Mouse (Mus musculus) left cerebral cortex, adult 11 months (tissue): ENCODE measurements around the gene Akap13.

ENCODE experiments used
- DNase-seq: peaks from one replicate; pipeline ENCODE4 v3.0.0; 2022; ENCODE audit warnings: low spot score

Akap13 gene

DNA sequence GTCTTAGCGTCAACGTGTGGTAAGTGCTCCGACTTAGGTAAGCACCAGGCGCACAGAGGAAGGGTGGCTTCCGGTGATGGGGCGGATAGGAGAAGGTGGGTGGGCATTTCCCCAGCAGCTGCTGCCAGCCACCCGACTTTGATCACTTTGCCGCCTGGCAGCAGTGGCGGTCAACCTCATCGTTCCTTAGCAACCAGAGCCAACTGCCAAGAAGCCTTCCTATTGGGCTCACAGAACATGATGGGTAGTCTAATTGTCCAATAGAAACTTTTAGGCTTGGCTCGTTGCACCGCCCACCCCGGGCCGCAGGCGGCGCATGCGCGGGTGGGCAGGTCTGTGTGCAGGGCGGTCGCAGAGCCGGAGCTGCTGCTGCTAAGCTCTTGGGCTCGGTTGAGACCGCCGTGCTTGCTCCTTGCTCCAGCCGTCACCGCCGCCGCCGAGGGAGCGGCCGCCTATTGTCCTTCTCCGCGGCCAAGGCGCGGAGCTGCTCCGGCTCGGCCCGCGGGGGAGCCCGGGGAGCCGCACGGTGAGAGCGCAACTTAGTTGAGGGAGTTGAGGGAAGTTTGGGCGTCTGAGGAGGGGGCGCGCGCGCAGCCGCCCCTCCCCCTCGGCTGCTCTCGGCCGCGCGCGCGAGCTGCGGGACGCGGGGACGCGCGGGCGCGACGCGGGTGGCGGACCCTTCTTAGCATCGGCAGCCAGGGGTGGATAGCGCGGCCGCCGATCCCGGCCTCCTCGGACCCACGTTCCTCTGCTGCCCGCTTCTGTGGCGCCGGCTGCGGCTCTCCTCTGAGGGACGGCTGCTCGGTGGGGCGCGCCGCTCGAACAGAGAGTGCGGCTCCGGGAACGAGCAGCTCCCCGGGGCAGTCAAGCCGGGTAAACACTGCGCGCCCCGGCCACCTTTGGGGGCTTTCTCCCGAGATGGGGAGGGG is at the start of gene Akap13:
Gene Akap13, plus strand, starts transcription at position 312 of the 929 bp plus-strand sequence.
- peak; percentile 98 for DNase-seq

DNA sequence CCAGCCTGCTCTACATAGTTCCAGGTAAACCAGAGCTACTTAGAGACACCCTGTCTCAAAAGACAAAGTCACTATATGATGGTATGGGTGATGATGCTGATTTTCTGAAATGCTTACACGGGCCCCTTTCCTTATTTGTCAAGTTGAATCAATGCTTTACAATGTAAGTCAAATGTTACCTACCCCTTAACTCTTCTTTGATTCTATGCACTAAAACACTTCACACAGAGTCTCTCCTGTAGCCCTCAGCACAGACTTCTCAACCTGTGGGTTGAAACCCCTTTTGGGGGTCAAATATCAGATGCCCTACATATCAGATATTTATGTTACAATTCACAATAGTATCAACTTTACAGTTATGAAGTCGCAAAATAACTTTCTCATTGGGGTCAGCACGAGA is 44.7 kb upstream of the Akap13 start:
- no peak for DNase-seq

DNA sequence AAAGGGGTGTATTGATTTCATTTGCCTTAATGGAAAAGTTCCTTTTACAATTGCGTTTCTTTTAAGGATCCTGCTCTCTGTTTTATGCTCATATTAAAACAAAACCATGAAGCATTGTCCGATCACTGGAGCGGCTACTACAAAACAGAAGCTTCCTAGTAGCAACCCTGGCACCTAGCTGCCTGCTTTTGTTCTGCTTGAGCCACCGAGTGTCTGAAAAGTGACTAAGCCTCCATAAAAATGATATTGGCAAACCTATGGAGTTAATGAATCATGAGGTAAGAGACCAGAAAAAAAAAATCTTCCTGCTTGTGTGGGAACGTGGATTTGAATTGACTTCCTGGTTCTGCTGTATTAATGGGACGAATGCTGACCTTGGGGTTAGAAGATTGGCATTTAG is 44.1 kb upstream of the Akap13 start:
- no peak for DNase-seq

DNA sequence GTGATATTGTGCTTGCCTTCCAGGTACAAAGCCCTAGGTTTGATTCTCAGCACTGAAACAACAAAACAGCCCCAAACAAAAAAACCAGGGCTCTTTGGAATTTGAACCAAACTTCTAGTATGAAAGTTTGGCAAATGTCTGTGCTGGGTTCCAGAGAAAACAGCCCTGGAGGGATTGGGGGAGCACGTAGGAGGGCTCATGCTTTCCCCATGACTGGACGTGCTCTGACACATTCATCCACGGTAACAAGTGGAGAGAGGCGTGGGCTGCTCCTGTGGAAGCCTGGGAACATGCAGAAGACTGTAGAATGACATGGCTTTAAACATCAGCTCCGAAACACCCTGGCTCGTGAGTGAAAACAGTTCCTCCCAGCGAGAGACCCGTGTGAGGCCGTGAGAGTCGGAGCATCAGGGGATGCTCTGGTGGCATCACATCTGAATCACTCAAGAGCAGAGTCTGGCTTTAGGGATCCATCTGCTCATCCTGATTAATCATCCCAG is 43.3 kb upstream of the Akap13 start:
- no peak for DNase-seq

DNA sequence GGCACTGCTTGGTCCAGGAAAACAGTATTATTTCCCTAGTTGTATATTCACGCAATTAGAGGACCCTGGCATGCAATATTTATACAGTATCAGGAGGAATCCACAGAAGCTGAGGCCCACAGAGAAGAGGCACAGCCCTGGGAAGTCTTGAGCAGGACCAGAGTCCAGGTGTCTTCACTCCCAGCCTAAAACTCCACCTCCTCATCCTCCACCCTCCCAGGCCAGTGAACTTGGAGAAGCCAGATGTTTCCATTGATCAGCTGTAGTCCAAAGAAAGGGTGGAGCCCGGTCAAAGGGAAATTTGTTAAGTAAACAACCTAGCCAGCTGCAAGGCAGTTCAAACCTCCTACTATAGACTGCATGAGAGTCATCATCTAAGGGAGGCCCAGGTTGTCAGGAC is 42.8 kb upstream of the Akap13 start:
- no peak for DNase-seq

DNA sequence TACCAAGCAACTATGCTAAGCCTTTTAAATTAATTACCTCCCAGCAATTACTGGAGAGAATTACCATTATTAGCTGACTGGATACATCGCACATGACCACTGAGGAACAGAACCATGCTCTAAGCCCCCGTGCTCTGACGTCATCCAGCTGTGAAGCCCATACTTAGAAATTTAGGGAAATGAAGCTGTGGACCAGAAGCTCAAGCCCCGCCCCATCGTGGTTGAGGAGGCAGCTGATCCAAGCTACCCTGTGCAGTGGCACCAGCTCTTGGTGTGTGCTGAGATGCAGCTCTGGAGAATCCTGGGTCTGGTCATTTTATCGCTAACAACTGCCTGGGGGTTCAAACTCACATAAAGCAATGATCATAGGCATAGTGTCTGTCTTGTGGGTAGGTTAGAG is 41.4 kb upstream of the Akap13 start:
- DNase-seq, result no peak

DNA sequence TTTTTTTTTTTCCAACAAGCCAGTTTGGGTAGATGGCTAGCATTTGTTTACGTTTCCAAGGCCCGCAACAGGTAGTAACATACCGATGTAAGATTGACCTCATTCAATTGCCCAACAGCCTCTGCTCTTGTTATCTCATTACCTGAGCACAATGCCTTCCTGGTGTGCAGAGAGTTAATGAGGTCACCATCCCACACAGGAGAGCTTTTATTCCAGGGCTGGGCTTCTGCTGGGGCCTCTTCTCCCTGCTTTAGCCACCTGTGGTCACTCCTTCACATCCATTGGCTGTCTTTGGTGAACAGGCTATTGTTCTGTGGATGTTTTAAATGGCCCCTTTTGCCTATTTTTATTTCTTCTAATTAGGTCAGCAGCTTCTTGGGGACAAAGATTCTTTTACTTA is 41.0 kb upstream of the Akap13 start:
- DNase-seq, result no peak

DNA sequence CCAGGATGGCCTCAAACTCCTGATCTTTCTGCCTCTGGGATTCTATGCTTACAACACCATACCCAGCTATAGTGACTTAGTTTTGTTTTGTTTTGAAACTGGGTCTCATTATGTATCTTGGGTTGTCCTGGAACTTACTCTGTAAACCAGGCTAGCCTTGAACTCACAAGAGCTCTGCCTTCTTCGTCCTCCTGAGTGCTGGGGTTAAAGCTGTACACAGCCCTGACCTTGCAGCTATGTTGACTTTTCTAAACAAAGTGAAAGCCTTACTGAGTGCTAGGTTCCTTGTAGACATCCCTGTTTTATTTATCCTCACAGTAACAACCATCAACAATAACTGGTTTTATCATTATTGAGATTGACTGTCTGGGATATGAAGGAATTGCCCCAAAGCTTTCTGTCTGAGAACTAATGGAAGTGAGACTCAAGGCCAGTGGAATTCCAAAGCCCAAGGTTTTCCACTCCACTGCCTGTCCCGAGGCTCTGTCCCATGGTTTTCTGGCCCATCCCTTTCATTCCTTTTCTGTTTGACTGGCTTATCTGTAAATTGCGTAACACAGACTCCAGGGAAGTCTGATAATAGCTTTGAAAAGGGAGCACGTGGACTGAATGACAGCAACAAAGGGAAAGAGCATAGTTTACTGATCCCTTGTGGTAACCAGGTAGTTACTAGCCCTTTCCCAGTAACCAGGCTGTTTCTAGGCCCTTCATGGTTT is 40.0 kb upstream of the Akap13 start:
- no peak for DNase-seq

DNA sequence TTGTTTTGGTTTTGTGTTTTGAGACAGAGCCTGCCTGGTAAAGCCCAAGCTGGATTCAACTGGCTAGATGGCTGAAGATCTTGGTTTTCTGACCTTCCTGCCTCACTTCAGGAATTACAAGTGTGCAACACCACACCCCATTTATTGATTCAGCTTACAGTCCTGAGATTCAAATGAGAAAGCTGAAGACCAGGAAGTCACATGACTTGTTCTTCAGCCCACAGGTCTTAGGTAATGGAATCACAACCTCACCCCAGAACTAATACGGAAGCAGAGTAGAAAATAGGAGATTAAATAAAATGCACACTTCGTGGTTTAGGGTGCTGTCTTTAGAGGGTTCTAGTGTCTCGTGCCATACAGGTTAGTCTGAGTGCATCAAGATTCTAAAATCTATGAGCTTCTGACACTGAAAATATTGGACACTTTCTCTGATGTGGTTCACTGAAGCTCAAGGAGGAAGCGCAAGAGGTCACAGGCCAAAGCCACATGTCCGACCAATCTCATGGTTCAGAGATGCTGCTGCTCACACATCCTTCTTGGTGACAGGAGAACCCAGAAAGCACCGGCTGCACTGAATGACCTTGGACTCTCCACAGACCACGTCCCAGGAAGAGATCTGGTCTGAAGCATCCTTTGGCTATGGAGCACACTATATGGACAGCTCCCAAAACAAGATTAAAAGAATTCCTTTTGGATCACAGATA is 39.3 kb upstream of the Akap13 start:
- no peak for DNase-seq

DNA sequence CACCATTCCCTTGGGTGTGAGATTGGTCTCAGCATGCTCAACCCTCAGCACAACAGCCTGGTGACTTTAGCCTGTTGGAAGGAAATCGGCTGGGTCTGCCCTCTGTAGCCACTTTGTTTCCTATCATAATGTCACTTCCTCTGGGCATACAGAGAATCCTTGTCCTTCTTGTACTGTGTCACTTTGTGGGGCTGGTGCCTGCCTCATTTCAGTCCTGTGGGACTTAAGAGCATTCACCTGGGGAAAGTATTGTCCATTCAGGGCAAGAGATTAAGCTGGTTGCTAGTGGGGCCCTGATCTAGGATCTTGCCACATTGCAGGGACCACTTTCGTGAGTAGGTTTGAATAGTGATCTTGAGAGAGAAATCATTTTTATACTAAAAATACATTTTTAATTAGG is 34.4 kb upstream of the Akap13 start:
- DNase-seq, result no peak

DNA sequence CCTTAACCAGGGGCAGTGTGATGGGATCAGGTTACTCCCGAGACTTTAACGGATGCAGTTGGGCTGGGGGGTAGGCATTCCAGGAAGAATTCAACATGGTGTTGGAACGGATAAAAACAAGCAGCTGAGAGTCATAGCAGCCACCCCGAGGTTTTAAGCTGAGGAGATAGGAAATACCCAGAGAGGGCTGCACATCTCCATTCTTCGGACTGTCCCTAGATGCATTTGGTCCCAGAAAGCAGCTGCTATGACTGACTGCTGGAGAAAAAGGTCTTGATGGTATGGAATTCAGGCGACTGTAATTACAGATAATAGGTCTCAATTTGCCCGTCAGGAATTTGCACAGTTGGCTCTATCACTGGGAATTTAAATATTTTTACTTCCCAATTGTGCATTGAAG is 31.2 kb upstream of the Akap13 start:
- no peak for DNase-seq

DNA sequence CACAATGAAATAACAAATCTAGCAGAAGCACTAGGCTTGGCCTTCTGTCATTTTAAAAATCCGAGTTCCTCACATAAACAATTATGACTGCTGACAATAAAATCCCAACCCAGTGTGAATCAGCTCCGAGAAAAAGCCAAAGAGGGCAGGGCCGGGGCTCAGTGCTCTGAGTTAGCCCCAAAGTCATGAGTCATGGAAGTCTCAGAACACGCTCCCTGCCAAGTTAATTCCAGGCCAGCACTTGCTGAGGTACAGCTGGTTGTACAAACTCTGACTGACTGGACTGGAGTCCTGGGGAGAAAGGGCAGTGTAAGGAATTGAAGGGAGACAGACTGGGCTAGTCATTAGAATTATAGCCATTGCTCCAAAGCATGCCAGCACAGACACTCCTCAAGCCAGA is 28.0 kb upstream of the Akap13 start:
- no peak for DNase-seq

DNA sequence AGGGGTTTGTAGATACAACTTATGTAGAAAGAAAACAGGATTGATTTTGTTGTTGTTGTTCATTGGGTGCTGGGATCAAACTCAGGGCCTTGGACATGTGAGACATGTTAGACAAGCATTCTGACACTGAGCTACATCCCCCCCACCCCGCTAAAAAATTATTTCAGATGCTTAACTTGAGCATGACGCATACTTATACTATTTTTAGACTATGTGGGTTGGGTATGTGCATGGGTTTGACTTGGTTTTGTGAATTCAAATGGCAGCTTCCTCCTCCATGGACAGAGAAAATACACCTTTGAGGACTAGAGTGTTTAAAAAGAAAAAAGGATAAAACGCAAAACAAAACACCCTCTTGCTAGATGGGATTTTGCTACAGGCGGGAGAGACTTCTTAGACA is 26.4 kb upstream of the Akap13 start:
- no peak for DNase-seq

DNA sequence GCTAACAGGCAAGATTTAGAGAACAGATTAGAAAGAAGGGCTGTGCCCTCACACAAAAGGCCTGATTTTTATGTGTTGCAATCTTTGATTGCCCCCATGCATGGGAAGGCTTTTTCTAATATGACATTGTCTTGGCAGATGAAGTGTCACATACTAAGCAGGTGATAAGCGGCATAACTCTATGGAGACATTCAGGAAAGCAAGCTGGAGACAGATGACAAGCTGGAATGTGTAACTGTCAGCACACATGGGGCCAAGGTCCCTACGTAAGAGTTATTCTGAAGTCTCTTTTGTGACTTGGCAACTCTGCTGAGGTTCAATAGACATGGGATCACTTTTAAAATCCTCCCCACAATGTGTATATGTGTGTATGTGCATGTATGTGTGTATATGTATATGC is 24.8 kb upstream of the Akap13 start:
- no peak for DNase-seq

DNA sequence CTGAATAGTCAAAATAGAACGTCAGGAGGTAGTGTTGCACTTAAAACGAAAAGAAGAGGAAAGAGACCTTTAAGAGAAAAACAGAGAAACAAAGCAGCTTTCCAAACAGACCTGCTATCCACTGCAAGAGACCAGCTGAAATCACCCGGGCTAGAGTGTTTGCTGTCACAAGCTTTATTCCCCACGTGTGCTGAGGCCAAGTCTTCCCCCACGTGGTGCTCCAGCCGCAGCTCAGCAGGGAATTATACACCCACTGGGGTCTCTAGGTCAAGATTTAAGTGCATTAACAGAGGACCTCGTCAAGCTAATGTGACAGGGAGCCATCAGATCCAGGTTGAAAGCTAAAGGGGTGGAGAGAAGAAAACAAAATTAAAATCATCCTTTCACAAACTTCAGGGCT is 24.3 kb upstream of the Akap13 start:
- DNase-seq, result no peak

DNA sequence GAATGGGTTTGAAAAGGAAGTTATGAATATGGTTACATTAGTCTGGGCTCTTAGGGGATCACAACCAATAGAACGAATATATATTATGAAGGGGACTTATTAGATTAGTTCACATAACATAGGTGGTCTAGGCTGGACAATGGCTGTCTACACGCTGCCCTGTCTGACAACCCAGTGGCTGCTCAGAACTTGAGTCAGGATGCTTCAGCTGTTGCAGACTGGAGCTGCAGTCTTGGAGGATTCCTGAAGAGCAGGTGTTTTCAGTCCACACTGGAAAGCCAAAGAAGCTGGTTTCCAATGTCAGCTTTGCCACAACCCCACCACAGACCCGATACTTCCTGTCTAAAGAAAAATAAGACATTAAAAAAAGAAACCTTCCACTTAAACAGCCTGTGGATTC is 23.3 kb upstream of the Akap13 start:
- DNase-seq, result no peak

DNA sequence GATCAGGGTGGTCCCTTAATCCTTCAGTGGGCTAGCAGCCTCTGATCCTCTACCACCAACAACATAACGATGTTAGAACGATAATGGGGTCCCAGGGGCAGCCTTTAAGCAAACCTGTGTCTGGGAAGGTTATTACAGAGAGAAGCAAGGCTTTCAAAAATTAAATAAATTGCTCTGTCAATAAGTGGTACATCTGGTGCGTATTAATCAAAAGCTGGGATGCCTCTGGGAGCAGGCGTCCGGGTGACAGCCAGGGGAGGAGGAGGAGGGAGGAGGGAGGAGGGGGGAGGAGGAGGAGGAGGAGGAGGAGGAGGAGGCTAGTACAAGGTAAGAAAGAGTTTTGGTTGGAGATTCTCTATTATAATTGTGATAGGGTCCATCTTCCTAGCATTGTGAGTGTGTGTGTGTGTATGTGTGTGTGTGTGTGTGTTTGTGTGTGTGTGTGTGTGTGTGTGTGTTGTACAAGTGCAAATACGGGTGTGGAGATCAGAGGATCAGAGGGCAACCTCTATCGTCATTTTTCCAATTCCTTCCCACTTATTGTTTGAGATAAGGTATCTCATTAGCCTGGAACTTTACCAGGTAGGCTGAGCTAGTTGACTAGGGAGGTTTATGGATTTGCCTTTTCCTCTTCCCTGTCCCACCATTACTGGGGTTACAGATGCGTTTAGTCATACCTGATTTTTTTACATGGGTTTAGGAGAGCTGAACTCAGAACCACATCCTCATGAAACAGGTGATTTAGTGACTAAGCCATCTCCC is 18.7 kb upstream of the Akap13 start:
- DNase-seq, result no peak

DNA sequence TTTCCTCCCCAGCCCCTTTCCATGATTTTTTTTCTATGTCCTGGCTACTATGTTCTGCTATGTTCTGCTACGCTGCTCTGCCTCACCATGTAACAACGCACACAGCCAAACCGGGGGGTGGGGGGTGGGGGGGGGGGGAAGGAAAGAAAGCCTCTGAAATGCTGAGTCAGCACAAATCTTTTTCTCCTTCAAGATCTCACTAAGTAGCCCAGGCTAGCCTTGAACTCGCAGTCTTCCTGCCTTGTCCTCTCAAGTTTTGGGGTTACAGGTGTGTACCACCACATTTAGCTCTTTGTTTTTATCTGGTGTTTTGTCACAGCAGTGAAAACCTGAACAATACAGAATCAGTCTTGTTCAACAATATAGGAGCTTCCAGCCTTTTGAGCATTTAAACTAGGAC is 15.8 kb upstream of the Akap13 start:
- DNase-seq, result no peak

DNA sequence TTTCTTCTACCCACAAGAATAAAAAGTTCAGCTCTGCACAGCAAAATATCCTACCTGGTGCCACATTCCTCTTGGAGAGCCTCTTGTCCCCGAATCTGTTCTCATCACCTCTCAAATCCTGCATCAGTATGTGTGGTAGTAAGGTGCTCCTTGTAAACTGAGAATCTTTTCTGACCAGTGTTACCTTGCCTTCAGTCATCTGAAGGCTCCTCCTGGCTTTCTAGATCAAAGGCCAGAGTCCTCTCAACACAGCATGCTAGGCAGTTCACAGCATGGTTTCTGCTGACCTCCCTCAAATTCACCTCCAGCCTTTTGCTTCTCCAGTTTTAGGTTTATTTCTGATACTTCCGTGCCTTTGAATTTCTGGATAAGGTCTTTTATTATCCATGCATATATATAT is 15.1 kb upstream of the Akap13 start:
- DNase-seq, result no peak

DNA sequence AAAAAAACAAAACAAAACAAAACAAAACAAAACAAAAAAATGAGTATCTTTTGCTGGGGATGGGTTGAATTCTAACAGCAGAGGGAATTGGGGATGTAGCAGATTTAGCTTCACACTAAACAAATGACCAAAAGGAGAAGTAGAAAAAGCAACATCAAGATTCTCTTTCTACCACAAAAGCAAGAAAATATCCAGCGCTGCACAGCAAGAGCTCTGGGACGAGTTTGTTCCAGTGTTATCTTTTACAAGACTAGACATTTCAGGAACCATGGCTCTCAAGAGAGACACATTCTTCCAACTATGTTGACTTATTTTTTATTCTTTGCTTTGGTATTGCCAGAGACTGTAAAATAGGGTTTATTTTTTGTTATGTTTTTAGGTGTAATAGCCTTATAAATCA is 13.4 kb upstream of the Akap13 start:
- no peak for DNase-seq

DNA sequence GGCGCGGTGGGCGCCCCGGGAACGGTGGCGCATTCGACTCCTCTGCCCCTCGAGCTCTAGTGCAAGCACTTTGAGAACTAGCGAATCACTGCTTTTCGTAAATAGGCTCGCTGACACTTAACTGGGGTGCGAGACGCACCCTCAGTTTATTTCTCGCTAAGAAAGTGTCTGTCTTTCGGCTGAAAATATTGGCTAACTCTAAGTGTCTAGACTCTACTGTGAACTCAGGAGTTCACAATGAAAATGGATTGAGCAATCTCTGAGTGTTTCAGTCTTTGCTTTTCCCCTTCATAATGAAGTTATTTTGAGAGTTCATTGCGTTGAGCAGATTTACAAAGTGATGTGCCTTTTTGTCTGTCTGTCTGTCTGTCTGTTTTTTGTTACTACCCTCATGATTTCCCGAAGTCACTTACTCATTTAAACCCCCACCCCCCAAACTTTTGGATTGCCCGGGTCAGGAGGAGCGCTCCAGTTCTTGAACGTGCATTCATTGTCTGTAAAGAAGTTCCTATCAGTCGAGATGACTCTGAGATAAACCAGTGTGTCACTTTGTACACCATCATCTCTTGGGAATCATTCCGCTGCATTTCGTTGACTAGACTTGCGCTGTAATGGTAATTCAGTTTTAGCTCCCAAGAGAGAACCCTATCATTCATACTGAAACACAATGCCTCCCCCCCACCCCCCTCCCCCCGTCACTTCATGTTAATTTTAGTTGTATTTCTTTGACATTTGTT is 986 bp downstream of the Akap13 start:
- no peak for DNase-seq
